Mouse (Mus musculus): ENCODE data around the gene Rbms3.

The Rbms3 gene

DNA sequence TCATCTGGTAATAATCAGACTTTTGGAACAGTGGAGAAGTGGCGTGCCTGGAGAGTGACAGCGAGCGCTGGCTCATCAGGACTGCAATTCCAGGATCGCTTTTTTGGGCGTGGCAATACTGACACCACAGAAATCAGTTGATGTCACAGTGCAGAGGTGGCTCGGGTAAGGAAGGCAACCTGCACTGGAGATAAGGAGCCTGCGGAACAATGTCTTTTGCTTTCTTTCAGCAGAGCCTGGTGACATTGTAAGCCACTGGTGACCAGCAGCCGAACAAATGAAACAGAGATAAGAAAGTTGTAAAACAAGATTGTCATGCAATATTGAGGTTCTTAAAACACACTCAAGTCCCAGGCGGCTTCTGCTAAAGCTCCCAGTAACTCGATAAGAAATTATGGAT, 998.9 kb downstream of the Rbms3 start:
- no peak for DNase-seq (ENCODE audit: low spot score)

DNA sequence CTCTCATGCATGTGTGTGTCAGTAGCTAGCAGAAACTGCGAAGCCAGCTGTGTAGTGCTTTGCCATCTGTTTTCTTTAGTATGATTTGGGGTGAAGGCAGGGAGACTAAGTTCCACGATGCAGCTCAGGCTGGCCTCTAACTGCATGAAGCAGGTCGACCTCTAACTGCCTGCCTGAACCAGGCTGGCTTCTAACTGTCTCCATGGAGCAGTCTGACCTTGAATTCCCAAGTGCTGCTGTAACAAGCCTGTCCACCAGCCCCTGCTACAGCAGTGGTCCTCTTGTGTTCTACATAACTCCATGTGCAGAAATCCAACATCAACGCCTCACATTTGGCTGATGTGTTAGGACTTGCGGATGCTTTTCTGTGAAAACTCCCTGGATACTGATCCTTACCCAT, 1009.3 kb downstream of the Rbms3 start:
- DNase-seq (ENCODE audit: low spot score), result no peak

DNA sequence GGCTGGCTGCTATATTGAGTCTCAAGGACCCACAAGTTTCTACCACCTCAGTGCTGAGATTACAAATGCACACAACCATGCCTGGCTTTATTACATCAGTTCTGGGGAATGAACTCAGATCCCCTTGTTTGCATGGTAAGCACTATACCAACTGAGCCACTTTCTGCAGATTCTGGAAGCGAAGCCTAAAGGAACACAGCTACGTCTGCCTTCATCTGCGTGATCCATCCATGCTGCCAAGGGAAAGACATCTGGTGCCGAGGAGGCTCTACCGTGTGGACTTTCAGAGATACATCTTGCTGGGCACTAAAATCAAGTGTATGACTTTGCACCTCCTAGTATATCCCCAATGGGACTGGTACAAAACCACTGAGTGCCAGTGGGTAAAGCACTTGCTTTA, 1010.8 kb downstream of the Rbms3 start:
- DNase-seq (ENCODE audit: low spot score), result no peak

DNA sequence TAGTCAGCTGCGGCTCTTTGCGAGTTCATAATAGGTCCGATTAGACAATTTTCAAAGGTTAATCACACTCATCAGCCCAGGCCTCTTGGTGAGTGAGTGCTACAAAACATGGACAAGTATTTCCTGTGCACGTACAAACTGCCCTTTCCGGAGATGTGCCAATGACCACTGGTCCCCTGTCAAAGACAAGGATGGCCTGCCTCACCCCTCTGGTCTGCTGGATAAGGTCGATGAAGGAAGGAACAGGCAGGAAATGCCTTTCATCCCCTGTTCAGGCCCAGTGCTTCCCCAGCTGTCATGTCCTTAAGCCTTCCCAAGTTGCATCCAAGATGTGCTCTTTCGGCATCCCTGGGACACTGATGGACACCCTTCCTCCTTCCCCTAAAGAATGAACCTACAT, 1016.4 kb downstream of the Rbms3 start:
- DNase-seq (ENCODE audit: low spot score), result no peak

DNA sequence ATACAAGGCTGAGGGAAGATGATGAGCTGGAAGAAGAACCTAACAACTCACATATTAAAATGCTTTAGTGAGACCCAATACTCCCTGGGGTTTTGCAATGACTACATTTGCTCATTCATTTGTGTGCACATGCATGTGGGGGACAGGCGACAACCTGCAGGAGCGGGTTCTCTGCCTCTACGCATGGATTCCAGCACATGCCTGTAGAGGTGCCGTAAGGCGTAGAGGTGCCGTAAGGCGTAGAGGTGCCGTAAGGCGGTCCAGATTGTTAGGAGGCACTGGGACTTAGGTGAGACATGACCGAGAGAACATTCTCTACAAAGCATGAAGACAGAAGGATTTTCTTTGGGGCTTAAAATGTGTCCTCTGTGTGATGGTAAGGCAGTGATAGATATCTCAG, 1033.7 kb downstream of the Rbms3 start:
- no peak for DNase-seq (ENCODE audit: low spot score)

DNA sequence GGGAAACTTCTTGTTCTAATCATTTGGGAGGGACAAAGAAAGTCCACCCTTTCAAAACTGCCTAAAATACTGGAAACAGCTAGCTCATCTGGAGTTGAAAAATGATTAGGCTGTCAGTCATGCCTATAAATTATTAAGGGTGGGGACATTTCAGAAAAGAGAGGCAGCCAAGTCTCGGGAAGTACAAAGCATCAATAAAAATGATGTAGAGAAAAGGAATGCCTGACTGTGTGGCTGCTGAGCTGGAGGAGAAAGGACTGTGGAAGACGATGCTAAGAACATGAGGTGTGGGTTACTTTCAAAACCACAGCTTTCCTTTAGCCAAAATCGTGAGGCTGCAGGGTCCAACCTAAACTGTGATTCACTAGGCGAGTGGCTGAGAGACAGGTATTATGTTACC, 1037.2 kb downstream of the Rbms3 start:
- DNase-seq (ENCODE audit: low spot score), result no peak

DNA sequence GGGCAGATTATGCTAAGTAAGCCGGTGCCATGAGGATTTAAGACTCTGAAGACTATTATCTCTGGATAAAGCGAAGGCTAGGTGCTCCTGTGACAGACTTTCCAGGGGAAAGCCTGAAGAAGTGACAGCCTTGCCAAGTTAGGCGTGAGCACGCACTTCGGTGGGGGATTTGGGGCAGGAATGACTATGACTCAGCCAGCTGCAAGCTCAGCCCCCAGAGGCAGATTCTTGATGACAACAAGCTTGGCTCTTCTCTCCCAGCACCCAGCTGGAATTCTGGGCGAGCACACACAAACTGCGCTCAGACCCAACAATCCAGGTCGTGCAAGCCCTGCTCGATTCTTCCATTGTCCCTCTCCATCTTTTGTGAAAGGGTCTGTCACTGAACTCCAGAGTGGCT, 1038.6 kb downstream of the Rbms3 start:
- DNase-seq (ENCODE audit: low spot score), result peak; percentile 7

DNA sequence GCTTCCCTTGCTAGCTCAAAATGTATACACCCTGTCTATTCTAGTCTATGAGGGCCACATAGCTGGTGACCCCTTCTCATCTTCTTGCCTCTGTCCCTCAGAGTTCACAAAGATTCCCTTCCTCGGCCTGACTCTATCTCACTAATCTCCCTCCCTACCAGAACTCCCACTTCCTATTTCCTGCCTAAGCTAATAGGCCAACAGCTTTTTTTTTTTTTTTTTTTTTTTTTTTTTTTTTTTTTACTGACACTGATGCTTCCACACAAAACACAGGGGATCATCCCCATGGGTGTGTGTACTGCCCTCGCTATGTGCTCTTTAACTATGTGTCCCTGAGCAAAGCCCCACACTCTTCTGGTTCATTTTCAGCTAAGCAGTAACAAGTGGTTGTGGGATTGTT, 1060.0 kb downstream of the Rbms3 start:
- DNase-seq (ENCODE audit: low spot score), result no peak

DNA sequence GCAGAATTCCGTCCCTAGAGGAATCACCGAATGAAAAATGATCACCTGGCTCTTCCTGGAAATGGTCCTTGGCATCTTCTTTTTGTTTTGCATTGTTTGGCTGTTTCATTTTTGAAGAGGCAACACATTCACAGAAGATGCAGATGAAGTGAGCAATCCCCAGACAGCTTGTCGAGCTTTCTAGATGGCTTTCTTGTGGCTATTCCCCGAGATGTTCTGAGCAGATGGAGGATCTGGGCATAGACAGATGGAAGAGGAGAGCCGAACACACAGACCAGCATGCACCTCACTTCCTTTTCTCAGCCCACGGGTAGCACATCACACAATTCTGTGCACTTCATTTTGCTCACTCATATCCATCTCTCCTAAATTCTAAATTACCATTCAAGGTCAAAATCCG, 1063.0 kb downstream of the Rbms3 start:
- DNase-seq (ENCODE audit: low spot score), result no peak

DNA sequence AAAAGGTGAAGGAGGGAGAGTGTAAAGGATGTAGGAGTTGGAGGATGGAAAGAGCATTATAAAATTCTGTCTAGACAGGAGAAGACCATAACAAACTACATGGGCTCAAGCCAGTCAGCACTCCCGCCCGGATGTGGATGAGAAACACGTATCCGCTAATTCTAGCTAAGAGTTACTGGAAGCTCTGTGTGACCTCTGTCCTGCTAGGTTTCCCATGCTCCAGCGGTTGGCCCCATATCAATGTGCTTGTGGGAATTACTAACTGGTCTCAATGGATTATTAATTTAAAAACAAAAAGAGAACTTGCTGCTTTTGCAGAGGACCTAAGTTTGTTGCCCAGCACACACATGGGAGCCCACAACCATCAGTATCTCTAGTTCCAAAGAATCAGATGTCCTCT, 1071.9 kb downstream of the Rbms3 start:
- DNase-seq (ENCODE audit: low spot score), result no peak

DNA sequence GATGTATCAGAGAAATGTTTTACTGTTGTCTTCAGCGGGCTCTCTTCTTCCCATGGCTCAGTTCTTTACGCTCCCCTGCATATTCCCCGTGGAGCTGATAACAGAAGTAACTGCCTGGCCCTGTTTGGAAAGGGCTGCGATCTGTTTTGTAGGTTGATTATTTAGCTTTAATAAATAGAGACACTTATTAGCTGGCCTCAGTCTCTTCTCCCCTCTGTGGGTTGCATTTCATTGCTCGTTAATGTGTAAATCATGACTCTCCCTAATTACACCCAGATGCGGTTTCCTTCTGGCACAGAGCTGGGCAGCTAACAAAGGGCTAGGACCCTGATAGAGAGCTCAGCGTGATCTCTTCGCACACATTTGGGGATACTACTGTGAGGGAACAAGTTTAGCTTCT, 1073.1 kb downstream of the Rbms3 start:
- no peak for DNase-seq (ENCODE audit: low spot score)

DNA sequence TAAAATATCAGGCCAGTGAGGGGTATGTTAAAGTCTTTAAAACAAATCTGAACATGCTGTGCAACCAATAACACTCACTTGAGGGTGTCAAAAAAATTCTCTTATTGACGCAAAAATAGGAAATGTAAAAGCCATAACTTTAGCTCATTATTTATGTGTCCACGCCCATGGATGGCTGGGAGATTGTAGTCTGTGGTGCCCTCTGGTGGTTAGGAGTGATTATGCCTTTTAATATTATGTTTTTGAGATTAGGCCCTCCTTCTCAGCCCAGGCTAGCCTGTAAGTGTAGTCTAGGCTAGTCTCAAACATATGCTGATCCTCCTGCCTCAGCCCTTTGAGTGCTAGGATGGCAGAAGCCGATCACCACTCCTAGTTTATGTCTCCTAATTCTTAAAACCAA, 1076.5 kb downstream of the Rbms3 start:
- no peak for DNase-seq (ENCODE audit: low spot score)

DNA sequence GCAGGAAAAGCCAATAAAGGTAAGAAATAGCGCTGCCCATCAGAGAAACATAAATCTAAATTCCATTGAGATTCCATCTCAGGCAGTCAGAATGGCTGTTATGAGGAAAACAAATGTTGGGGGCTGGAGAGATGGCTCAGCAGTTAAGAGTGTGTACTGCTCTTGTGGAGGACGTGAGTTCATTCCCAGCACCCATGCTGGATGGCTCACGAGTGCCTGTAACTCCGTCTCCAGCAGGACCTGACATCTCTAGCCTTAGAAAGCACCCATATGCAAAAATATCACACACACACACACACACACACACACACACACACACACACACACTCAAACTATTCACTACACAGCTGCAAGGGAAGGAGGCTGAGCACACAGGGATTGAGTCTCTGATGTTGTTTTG, 1083.6 kb downstream of the Rbms3 start:
- DNase-seq (ENCODE audit: low spot score), result no peak

DNA sequence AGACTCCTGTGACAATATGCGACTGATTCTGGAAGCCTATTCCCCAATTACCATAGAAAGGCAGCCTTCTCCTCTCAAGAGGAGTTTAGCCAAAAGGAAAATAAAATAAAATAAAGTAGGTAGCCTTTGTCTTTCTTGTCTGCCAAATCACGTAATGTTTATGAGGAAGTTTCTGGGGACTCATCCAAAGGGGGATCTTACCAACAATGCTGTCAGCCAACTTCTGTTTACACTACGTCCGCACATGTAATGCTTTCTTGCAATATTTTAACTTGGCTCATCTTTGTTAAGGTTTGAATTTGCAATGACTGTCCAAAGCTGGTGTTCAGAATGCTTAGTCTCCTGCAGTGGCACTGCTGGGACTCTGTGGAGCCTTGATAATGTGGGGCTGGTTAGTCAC, 1086.9 kb downstream of the Rbms3 start:
- no peak for DNase-seq (ENCODE audit: low spot score)

DNA sequence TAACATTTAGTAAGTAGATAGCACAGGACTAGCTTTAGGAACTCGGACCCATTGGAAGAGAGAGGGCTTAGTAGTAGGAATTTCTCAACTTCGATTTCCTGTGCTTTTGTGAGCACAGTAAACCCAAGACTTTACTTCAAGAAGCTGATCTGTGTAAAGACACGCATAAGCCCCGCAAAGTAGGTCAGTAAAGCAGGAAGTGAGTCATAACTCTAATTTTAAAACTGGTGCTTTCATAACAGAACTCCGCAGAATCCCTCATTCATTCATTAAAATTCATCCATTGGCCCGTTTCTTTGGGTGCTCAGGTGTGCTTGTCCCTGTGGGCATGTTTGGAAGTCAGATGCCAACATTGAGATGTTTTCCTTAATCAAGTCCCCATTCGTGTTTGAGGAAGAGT, 1087.7 kb downstream of the Rbms3 start:
- peak; percentile 8 for DNase-seq (ENCODE audit: low spot score)

DNA sequence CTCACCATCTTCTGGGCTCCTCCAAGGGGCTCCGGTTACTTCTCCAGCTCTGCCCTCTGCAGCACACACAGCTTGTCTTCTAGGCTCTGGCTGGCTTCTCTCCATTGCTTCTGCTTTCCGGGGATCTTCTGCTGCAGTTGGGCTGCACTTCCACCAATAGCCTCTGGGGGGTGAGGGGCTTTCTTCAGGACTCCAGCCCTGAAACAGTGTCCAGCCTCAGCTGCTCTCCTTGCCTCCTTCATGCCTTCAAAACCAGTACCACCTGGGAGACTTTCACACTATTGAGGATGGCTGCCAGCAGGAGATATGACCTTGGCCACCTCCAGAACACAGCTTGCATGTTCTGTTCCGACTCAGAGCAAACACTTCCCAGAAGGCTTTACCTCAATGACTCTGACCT, 1094.0 kb downstream of the Rbms3 start:
- no peak for DNase-seq (ENCODE audit: low spot score)

DNA sequence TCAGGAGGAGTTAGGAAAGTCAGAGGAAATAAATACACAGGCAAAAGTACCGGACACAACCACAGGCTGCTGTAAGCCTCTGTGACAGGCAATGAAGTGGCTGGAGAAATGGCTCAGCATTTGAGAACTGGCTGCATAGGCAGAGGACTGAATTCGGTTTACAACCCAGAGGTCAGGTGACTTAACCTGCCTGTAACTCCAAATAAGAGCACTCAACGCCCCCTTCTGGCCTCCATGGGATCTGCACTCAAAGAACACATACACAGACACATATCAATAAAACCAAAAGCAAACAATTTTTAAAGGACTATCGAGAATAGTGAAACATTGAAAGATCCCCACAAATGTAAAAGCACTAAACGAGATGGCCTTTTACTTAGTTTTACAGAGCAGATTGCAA, 1096.3 kb downstream of the Rbms3 start:
- DNase-seq (ENCODE audit: low spot score), result no peak

DNA sequence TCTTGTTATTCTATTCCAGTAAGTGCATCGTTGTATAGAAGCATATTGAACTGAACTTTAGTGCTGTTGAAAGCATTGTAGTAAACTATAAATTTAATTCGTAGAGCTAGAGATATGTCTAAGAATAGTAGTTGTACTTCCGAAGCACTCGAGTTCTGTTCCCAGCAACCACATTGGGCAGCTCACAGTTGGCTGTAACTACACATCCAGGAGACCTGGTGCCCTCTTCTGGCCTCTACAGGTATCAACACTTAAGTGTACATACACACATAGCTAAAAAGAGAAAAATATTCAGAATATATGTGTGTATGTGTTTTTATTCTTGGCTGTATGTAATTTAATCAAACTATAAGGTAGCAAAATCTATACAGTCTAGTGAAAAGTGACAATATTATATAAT, 1098.6 kb downstream of the Rbms3 start:
- no peak for DNase-seq (ENCODE audit: low spot score)

DNA sequence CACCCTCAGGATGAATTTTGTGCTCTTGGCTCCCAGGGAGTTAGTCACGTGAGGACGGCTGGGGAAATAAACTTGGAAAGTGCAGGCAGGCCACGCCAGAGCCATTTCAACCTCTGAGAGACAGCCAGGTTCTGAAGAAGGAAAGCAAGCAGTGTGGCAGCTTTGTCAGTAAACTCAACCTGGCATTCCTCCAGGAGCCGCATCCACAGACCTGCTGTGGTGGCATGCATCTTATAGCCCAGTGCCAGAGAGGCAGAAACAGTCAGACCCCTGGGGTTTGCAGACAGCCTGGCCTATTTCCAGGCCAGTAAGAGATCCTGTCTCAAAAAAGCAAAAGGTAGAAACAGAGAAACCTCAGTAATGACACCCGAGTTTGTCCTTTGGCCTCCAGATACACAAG, 1105.3 kb downstream of the Rbms3 start:
- DNase-seq (ENCODE audit: low spot score), result no peak
